Mouse (Mus musculus): ENCODE measurements around the gene Obscn.

GRCm38 (mm10) chr11:58953351-58954169 is 182.6 kb downstream of the Obscn start:
- no peak for TF ChIP-seq CTCF (IDR thresholded peaks at IDR 0.05; ENCODE audit: low read depth, low read length)
- no peak for TF ChIP-seq GATA2 (IDR thresholded peaks at IDR 0.05; ENCODE audit: borderline replicate concordance, low read depth, low read length)
- no peak for TF ChIP-seq TAL1 (conservative IDR thresholded peaks at IDR 0.05; ENCODE audit: low read depth, low read length)
- no peak for TF ChIP-seq GATA1 (IDR thresholded peaks at IDR 0.05; ENCODE audit: borderline replicate concordance, low read length)
